Mouse (Mus musculus) spleen, postnatal 14 days (tissue): ENCODE results near the gene Vgll2.

Experiments
- DNase-seq, 2 experiments: peaks; one replicate each; pipeline ENCODE4 v3.0.0; 2021 to 2022; ENCODE audit warnings: low spot score in 2 of 2

Vgll2 gene

GRCm38 (mm10) chr10:52022413-52023212, at the start of gene Vgll2:
Vgll2 (plus strand) TSS chr10:52022502.
- no peak for DNase-seq

DNA sequence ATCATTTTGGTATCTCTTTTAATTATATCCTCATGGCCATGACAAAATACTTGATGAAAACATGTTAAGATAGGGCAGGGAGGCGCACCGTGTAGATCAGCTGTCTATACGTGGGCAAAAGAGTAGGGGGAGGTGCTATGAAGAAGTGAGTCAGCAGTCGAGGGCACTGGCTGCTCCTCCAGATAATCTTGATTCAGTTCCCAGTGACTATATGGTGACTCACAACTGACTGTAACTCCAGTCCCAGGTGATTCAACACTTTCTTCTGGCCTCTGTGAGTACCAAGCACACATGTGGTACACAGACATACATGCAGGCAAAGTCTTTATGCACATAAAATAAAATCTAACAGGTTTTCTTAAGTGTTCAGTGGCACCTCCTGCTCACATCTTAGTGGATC, 47.2 kb upstream of the Vgll2 start:
- DNase-seq: no peak

GRCm38 (mm10) chr10:51975587-51975986, 46.7 kb upstream of the Vgll2 start:
- DNase-seq: no peak

GRCm38 (mm10) chr10:51981651-51982050, 40.7 kb upstream of the Vgll2 start:
- no peak for DNase-seq

- no peak for DNase-seq
These were observed 39.9 kb upstream of the Vgll2 start for GRCm38 (mm10) chr10:51982395-51982794.

DNA sequence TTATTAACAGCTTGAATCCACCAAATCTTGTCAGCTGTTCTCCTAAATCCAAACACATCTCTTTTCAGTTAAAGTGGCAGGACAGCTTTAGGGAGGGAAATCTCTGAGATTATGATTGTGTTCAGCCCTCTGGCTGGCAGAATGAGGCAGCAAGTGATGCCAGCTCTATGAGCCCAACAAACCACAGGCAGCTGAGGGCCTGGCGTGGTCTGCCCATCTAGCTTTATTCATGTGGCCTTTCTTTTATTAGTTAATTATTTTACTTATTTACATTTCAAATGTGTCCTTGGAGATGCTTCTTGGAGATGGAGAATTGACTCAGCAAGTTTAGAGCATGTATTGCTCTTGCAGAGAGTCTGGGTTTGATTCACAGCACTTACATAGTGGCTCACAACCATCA, 3.8 kb upstream of the Vgll2 start:
- DNase-seq: no peak

DNA sequence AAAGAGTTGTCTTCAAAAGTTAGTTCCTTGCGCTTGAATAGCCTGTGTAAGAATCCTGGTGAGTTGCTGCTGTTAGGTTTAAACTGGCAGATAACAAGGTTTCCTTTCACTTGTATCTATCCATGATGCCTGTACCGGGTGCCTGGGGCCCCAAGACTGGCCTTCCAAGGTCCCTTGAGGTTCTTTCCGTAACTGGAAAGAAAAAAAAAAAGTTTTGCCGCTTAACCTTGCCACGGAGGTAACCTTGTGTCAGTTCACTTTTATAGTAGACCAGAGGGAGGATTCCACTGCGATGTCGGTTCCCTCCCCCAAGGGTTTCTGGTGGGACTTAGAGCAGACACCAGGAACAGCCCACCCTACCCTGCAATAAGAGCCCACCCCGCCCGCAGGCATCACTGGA, 1.1 kb upstream of the Vgll2 start:
- no peak for DNase-seq

DNA sequence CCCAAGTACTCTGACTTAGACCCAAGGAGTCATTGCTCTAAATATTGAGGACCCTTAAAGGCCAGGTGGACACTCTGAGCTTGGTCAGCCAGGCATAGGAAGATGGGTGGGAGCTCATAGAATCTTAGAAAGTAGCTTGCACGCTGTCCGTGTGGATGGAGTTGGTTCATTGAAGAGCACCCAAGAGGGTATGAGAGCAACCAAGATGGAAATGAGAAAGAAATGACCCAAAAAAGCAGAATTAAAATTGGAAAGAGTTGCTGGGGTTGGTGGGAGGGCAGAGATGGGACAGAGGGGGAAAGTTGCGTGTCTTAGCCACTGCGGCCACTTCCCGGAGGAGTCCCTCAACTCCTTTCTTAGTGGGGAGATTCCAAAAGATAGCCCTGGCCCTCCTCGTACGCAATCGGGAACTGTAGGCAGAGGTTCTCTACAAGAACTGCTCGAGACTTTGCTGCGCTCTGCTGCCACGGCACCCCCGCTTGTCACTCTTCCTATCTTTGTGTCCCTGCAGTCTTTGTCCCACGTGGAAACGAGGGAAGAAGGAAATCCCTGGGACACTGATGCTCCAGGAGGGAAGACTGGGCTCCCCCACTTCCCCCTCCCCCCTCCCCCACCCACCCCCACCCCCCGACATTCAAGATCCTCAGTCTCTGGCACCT, 437 bp upstream of the Vgll2 start:
- no peak for DNase-seq

DNA sequence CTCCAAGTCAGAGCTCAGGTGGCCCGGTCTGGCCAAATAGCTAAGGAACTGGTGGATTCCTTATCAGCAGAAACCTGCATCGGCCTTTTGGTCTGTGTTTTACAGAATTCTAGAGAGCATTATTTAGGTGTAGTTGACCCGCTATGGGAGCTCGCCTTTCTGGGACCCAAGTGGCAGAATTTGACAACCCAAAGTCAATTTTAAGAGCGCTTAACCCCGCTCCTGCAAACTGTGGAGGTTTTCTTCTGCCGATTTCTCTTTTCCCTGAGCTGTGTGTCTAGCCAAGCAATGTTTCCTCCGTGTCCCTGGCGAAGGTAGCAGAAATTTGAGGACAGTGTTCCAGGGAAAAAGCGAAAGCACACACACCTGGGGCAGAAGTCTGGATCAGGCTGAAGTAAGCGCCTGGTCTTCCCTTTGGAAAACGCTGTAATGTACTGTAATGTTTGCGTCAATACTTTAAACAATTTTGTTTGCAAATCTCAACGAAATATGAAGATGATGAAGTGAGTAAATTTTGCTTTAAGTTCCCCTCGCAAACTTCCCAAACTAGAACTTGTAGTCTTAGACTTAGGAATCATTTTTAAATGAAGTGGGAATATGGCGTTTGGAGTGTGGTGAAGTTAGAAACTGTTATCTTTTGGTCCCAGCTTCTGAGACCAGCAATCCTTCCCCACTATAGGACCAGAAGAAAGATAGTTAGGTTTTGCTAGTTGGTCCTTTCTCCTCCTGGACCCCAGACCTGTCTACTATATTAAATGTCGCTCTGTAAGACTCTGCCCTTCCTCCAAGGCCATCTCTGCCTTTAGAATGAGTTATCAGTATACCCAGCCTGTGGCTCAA, 1.1 kb downstream of the Vgll2 start:
- no peak for DNase-seq

DNA sequence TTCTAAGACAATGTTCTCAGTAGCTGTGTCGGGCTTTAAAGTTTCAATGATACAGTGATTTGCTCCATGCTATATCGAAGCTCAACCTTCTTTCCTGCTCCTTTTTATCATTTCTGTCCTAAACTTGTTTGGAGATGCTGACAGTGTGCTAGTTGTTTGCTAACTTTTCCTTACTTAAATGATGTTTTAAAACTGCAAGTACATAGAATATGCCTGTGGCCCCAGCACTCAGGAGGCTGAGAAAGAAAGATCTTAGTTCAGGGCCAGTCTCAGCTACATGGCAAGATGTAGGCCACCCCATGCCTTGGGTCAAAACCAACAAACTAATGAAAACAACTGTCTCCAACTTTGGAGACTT, 1.7 kb downstream of the Vgll2 start:
- DNase-seq: no peak

- DNase-seq: no peak
These were observed 3.0 kb downstream of the Vgll2 start for GRCm38 (mm10) chr10:52025291-52025690.

GRCm38 (mm10) chr10:52025821-52026220, 3.5 kb downstream of the Vgll2 start:
- DNase-seq: no peak

GRCm38 (mm10) chr10:52027161-52028035, 5.1 kb downstream of the Vgll2 start:
- DNase-seq: no peak

GRCm38 (mm10) chr10:52028561-52029370, 6.5 kb downstream of the Vgll2 start:
- no peak for DNase-seq

DNA sequence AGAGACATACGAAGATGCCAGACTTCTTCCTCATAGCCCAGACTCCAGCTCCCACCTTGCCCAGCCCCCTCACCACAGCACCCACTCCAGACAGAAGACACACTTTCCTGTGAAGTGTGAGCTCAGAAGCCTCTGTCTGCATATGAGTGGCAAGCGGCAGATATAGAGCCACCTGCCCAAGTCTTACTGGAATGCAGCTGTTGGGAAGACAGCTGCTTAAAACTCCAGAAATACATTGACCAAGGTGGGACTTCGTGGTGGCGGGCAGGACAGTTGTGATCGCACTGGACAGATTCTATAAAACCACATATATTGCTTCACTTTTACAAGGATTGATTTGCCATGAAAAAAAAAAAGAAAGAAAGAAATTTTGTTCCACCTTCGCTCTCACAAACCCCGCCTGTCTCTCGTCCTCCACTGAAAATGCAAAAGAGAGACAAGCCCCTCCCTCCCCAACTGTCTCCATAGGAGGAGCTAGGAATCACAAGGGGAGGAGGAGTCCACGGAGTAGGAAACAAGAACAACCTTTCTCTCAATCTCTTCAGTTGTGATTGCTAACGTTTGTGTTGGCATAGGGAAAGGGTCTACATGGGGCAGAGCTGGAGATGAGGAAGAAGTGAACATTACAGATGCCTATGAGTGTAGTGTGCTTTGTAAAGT, 7.2 kb downstream of the Vgll2 start:
- DNase-seq: no peak

GRCm38 (mm10) chr10:52033729-52034128, 11.4 kb downstream of the Vgll2 start:
- no peak for DNase-seq

DNA sequence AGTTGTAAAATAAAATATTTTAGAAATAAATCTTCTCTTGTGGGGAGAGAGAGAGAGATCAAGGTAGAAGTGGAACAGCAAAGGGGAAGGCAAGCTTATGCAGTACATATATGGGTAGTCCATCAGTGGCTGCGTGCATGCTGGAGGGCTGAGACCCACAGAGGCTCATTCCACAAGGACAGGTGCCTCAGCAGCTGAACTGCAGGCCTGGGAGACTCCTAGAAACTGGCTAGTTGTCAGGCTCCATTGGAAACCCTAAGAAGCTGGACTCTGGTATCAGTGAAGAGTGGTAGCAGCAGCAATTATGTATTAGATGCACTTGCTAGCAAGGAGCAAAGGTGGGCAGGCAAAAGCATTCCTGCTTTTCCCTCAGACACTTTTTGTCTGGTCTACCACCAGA, 17.1 kb downstream of the Vgll2 start:
- DNase-seq: no peak

GRCm38 (mm10) chr10:52043086-52043485, 20.8 kb downstream of the Vgll2 start:
- no peak for DNase-seq

GRCm38 (mm10) chr10:52048287-52048686, 26.0 kb downstream of the Vgll2 start:
- no peak for DNase-seq

GRCm38 (mm10) chr10:52072482-52072881, 50.2 kb downstream of the Vgll2 start:
- DNase-seq: no peak
